ENCODE assay signal across 17 mouse cellular contexts in the genomic region with DNA sequence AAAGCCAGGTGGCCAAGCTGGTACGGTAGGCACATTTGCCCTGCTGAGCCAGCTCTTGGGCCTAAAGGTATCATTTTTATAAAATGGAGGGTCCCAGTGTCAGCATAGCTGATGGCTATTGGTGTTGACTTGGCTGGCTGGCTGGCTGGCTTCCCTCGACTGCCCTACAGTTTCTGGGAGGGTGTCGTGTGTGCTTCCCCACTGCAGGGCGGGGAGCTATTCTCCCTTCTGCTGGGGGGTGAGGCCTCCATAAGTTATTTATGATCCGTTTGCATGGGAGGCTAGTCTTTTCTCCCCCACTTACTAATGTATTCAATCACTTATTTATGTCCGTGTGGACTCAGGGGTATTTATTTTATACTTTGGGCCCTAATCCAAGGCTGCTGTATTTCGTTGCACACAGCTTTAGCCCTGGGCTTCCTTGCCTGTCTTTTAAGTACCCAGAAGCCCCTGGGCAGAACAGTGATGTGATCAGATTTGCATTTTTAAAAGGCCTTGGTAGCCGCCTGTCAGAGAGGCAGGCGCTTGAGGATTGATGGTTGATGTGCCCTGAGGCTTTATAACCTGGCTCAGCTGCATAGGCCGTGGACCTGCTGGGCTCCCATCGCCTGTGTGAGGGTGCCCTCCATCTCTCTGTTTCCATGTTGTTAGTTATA.
DNase-seq lines count a peak whose midpoint lies in the region; ATAC-seq and TF ChIP-seq lines count a peak whose summit lies in the region.
"Had no signal": no experiment of that assay in that cellular context is flagged by ENCODE, and none has a peak within 500 bp of the region (broad histone marks: within the 10 kb centered on the region; RNA-seq: fewer than 3 reads in every experiment).

No protein-coding gene starts in this region.

- H3K27ac ChIP-seq in forebrain, embryonic 12.5 days: 0 out of 2 replicates have a peak overlapping the region, but pooled peaks have one; percentile 31
- no peak overlapping the region for H3K27ac ChIP-seq in forebrain, embryonic 10.5 days
- H3K27ac ChIP-seq in hindbrain, postnatal 0 days: 0 out of 2 replicates have a peak overlapping the region, but pooled peaks have one; percentile 4
- H3K27ac ChIP-seq in midbrain, embryonic 14.5 days (replicated peaks; ENCODE audit: low read depth, low read length): peak overlapping the region; percentile 75
- H3K27ac ChIP-seq: heart, embryonic 13.5 days; liver, embryonic 14.5 days; macrophage had no signal

- no peak for DNase-seq in forebrain, embryonic 10.5 days (ENCODE audit: extremely low spot score, low spot score)
- peak; percentile 84 for DNase-seq in brain, embryonic 14.5 days (ENCODE audit: low read depth)
- no peak for DNase-seq in hindbrain, postnatal 0 days (ENCODE audit: low spot score)
- peak; percentile 79 for DNase-seq in midbrain, embryonic 14.5 days
- DNase-seq in cerebellum, adult 18-20 months: no peak
- no peak for DNase-seq in right cerebral cortex, postnatal 10 days (ENCODE audit: low spot score in 2 of 2)
- no peak for DNase-seq in lung, postnatal 25 days (ENCODE audit: low spot score)
- DNase-seq: adrenal gland, adult 8-10 months; cerebellum, postnatal 36 days; kidney, postnatal 25 days; right cerebral cortex, adult 18-20 months; thymus, adult 2 months had no signal

- no peak overlapping the region for H3K4me3 ChIP-seq in forebrain, embryonic 12.5 days (replicated peaks)
- H3K4me3 ChIP-seq in forebrain, embryonic 10.5 days: no peak overlapping the region
- no peak overlapping the region for H3K4me3 ChIP-seq in hindbrain, postnatal 0 days (ENCODE audit: low read length)
- no peak overlapping the region for H3K4me3 ChIP-seq in midbrain, embryonic 14.5 days (replicated peaks; ENCODE audit: low read depth, low read length)
- H3K4me3 ChIP-seq: heart, embryonic 13.5 days; myocyte had no signal

- 74% methylated on average over 11 of the region's 11 CpGs for WGBS in forebrain, embryonic 12.5 days
- 84% methylated on average over 11 of the region's 11 CpGs for WGBS in forebrain, embryonic 10.5 days
- 52% methylated on average over 11 of the region's 11 CpGs for WGBS in hindbrain, postnatal 0 days
- WGBS in midbrain, embryonic 14.5 days: 34% methylated on average over 11 of the region's 11 CpGs

- peaks cover 4% of the 10 kb centered on the region; the same call in 1 of the 2 replicates for H3K9me3 ChIP-seq in forebrain, embryonic 12.5 days
- H3K9me3 ChIP-seq in forebrain, embryonic 10.5 days: 0 out of 2 replicates have a peak, but pooled peaks cover 4% of the 10 kb centered on the region
- H3K9me3 ChIP-seq in hindbrain, postnatal 0 days (ENCODE audit: low read length): no peaks in the 10 kb centered on the region
- H3K9me3 ChIP-seq in midbrain, embryonic 14.5 days (ENCODE audit: control insufficient read depth, low read length): no peaks in the 10 kb centered on the region

- H3K4me2 ChIP-seq in forebrain, embryonic 12.5 days: no peak overlapping the region
- H3K4me2 ChIP-seq in hindbrain, postnatal 0 days (ENCODE audit: low read depth, low read length): no peak overlapping the region
- no peak overlapping the region for H3K4me2 ChIP-seq in midbrain, embryonic 14.5 days (ENCODE audit: low read length)
- H3K4me2 ChIP-seq: heart, embryonic 13.5 days had no signal

- TF ChIP-seq CTCF in brain, embryonic 14.5 days (IDR thresholded peaks at IDR 0.05; ENCODE audit: borderline replicate concordance, extremely low read depth, insufficient read depth, insufficient read length): no peak
- TF ChIP-seq CTCF in hindbrain, postnatal 0 days (IDR thresholded peaks at IDR 0.05; ENCODE audit: low read depth): no peak

- no peaks in the 10 kb centered on the region for H3K36me3 ChIP-seq in forebrain, embryonic 12.5 days (replicated peaks)
- peaks cover 35% of the 10 kb centered on the region for H3K36me3 ChIP-seq in forebrain, embryonic 10.5 days (replicated peaks)
- no peaks in the 10 kb centered on the region for H3K36me3 ChIP-seq in hindbrain, postnatal 0 days (ENCODE audit: insufficient read depth, low read length)
- no peaks in the 10 kb centered on the region for H3K36me3 ChIP-seq in midbrain, embryonic 14.5 days (ENCODE audit: control insufficient read depth, insufficient read depth, low read length)

- peak; percentile 27; the same call in 1 of the 2 replicates for ATAC-seq in forebrain, embryonic 12.5 days (ENCODE audit: low FRiP score)
- ATAC-seq in hindbrain, postnatal 0 days: no peak
- ATAC-seq in midbrain, embryonic 14.5 days (ENCODE audit: low FRiP score, low TSS enrichment): peak; percentile 78; the same call in 1 of the 2 replicates

- no peak for TF ChIP-seq POLR2A in brain, embryonic 14.5 days (IDR thresholded peaks at IDR 0.05; ENCODE audit: borderline replicate concordance, extremely low read depth, insufficient read depth, insufficient read length, poor library complexity, severe bottlenecking)

- peaks cover 22% of the 10 kb centered on the region for H3K4me1 ChIP-seq in forebrain, embryonic 12.5 days
- peaks cover 16% of the 10 kb centered on the region for H3K4me1 ChIP-seq in forebrain, embryonic 10.5 days
- H3K4me1 ChIP-seq in hindbrain, postnatal 0 days (ENCODE audit: insufficient read depth, low read length): no peaks in the 10 kb centered on the region; the same call in 1 of the 2 replicates
- H3K4me1 ChIP-seq in midbrain, embryonic 14.5 days (ENCODE audit: control insufficient read depth, insufficient read depth, low read length): peaks cover 9% of the 10 kb centered on the region; the same call in 1 of the 2 replicates

- no peaks in the 10 kb centered on the region for H3K27me3 ChIP-seq in forebrain, embryonic 12.5 days
- no peaks in the 10 kb centered on the region for H3K27me3 ChIP-seq in forebrain, embryonic 10.5 days (ENCODE audit: poor library complexity, severe bottlenecking)
- no peaks in the 10 kb centered on the region for H3K27me3 ChIP-seq in hindbrain, postnatal 0 days (ENCODE audit: insufficient read depth, low read length)
- no peaks in the 10 kb centered on the region for H3K27me3 ChIP-seq in midbrain, embryonic 14.5 days (ENCODE audit: control insufficient read depth, insufficient read depth, low read length)
- H3K27me3 ChIP-seq: heart, embryonic 13.5 days had no signal

- H3K9ac ChIP-seq in forebrain, embryonic 12.5 days: no peak overlapping the region
- H3K9ac ChIP-seq in hindbrain, postnatal 0 days (replicated peaks; ENCODE audit: low read length): no peak overlapping the region
- no peak overlapping the region for H3K9ac ChIP-seq in midbrain, embryonic 14.5 days (replicated peaks; ENCODE audit: low read length)
- H3K9ac ChIP-seq: heart, embryonic 13.5 days; liver, embryonic 14.5 days had no signal

Comparison
In these comparisons a context has a peak if more than half of its experiments do, and no peak if none do; other contexts are left out.
1. DNase-seq: peak in brain, embryonic 14.5 days (single experiment) and midbrain, embryonic 14.5 days (single experiment); none in forebrain, embryonic 10.5 days (single experiment), hindbrain, postnatal 0 days (single experiment), cerebellum, adult 18-20 months (0 of 2), right cerebral cortex, postnatal 10 days (0 of 2) and lung, postnatal 25 days (single experiment).